Mouse (Mus musculus) heart, embryonic 16.5 days (tissue): ENCODE measurements at regions not wholly inside any gene's neighbourhood (a gene's known extent, or its start where the extent isn't known, plus 50 kb on each side); places are given as distances from the start of the nearest gene placed in this dataset.

Source experiments
- ATAC-seq: fragments of 200-750 bp; cut with Nextera tagmentation; replicated peaks from 2 replicates; pipeline ENCODE4 v1.8.0; 2017; ENCODE audit warnings: moderate number of reproducible peaks; ENCODE audit not compliant: insufficient read depth, low FRiP score; ENCODE audit errors: extremely low read depth
- H3K27ac ChIP-seq: fragments of 300-500 bp; sonication (generic); 2 replicates; pipeline ENCODE4 v1.5.1; 2014; ENCODE audit warnings: mild to moderate bottlenecking, low read length, control low read depth, moderate library complexity
- H3K27me3 ChIP-seq: fragments of 300-500 bp; sonication (generic); 2 replicates; pipeline ENCODE4 v1.6.1; 2014; ENCODE audit warnings: low read length, mixed read lengths; ENCODE audit not compliant: control insufficient read depth, insufficient read depth
- H3K36me3 ChIP-seq: fragments of 300-500 bp; sonication (generic); 2 replicates; pipeline ENCODE4 v1.6.1; 2014; ENCODE audit not compliant: control insufficient read depth, insufficient read depth
- H3K4me1 ChIP-seq: fragments of 300-500 bp; sonication (generic); 2 replicates; pipeline ENCODE4 v1.6.1; 2014; ENCODE audit warnings: low read length, mixed read lengths; ENCODE audit not compliant: control insufficient read depth, insufficient read depth
- H3K4me2 ChIP-seq: fragments of 300-500 bp; sonication (generic); 2 replicates; pipeline ENCODE4 v1.6.1; 2014; ENCODE audit warnings: low read depth, mild to moderate bottlenecking, control low read depth, low read length
- H3K4me3 ChIP-seq: fragments of 300-500 bp; sonication (generic); 2 replicates; pipeline ENCODE4 v1.5.1; 2014; ENCODE audit warnings: mild to moderate bottlenecking, control low read depth, low read length
- H3K9ac ChIP-seq: fragments of 300-500 bp; sonication (generic); 2 replicates; pipeline ENCODE4 v1.6.1; 2014; ENCODE audit warnings: low read length, control low read depth
- H3K9me3 ChIP-seq: fragments of 300-500 bp; sonication (generic); replicated peaks from 2 replicates; pipeline ENCODE4 v1.6.1; 2016; ENCODE audit warnings: low read length; ENCODE audit not compliant: control insufficient read depth
- WGBS: fragments of 180-500 bp; shearing (Covaris S2); extraction: QIAGEN DNeasy Blood & Tissue Kit; methylation state at CpG from one replicate; pipeline ENCODE4 v1.1.7; 2014; 5-methylcytosine and 5-hydroxymethylcytosine counted together

GRCm38 (mm10) chr17:4296521-4297155 lies 600.6 kb upstream of the Nox3 start:
- Histone ChIP-seq H3K27me3 (no peaks in the 10 kb centered on the region), H3K27ac (no peak overlapping the region), H3K9ac (no peak overlapping the region), H3K36me3 (no peaks in the 10 kb centered on the region), H3K9me3 (no peaks in the 10 kb centered on the region), H3K4me2 (no peak overlapping the region), H3K4me1 (peaks cover 2% of the 10 kb centered on the region; the same call in 1 of the 2 replicates), H3K4me3 (no peak overlapping the region)
- ATAC-seq, result no peak
- WGBS, result 68% methylated on average over 6 of the region's 6 CpGs

DNA sequence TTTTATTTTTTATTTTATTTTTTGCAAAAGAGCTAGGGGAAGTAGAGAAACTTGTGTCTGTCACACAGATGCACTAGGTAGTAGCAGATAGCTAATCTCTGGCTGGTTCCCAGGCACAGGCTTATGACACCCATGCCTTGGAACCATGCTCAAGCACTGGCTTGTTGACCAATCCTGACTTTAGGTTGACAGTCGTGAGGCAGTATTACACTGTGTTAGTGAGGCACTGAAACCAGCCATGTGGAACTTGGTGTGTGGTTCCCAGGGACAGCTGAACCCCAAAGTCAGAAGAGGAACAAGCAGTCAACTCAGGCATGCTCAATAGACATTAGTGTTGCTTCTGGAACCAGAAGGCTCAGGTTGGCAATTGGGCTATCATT lies 601.1 kb upstream of the Nox3 start:
- ATAC-seq, result no peak
- no peak overlapping the region for H3K4me3 ChIP-seq
- H3K4me1 ChIP-seq, result peaks cover 2% of the 10 kb centered on the region; the same call in 1 of the 2 replicates
- H3K4me2 ChIP-seq, result no peak overlapping the region
- H3K9ac ChIP-seq, result no peak overlapping the region
- 66% methylated on average over 1 of the region's 1 CpGs for WGBS
- no peaks in the 10 kb centered on the region for H3K36me3 ChIP-seq
- no peaks in the 10 kb centered on the region for H3K9me3 ChIP-seq
- H3K27me3 ChIP-seq, result no peaks in the 10 kb centered on the region
- H3K27ac ChIP-seq, result no peak overlapping the region

DNA sequence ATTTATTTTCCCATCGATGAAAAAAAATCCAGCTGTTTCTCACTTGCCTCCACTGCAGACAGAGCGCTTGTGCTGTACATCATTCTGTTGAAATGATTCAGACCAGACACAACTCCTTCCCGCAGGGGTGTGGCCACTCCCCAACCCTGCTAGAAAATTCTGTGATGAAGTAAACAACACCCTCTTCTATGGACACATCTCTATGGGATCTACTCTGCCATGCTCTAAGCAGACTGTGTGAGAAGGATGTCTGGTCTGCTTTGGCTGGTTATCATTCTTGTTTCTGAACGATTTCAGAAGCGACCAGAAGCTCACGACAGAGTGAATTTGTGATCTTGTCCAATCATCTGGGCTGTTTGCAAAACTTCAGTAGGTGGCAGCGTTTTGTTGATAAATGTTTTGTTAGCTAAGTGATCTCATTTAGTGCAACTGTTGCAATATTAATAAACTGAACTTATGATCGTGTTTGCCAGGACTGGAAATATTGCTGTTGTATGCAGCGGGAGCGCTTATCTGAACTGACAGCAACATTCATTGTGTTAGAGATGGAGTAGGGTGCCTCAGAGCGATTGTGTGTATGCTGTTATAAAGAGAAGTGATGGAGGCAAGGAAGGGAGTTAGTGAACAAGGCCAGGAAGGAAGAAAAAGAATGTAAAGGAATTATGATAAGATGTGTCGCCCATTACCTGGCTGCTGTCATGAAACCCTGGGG lies 605.2 kb upstream of the Nox3 start:
- Histone ChIP-seq H3K4me1 (peaks cover 2% of the 10 kb centered on the region; the same call in 1 of the 2 replicates), H3K9ac (no peak overlapping the region), H3K27ac (no peak overlapping the region), H3K27me3 (no peaks in the 10 kb centered on the region), H3K9me3 (no peaks in the 10 kb centered on the region), H3K4me2 (no peak overlapping the region), H3K36me3 (no peaks in the 10 kb centered on the region), H3K4me3 (no peak overlapping the region)
- ATAC-seq, result no peak
- 64% methylated on average over 12 of the region's 12 CpGs for WGBS

GRCm38 (mm10) chr17:4311785-4312379 lies 615.8 kb upstream of the Nox3 start:
- Histone ChIP-seq H3K36me3 (no peaks in the 10 kb centered on the region), H3K4me3 (no peak overlapping the region), H3K27me3 (no peaks in the 10 kb centered on the region), H3K4me1 (no peaks in the 10 kb centered on the region), H3K4me2 (no peak overlapping the region), H3K9me3 (no peaks in the 10 kb centered on the region), H3K27ac (no peak overlapping the region), H3K9ac (no peak overlapping the region)
- ATAC-seq, result no peak
- WGBS, result 55% methylated on average over 4 of the region's 4 CpGs

DNA sequence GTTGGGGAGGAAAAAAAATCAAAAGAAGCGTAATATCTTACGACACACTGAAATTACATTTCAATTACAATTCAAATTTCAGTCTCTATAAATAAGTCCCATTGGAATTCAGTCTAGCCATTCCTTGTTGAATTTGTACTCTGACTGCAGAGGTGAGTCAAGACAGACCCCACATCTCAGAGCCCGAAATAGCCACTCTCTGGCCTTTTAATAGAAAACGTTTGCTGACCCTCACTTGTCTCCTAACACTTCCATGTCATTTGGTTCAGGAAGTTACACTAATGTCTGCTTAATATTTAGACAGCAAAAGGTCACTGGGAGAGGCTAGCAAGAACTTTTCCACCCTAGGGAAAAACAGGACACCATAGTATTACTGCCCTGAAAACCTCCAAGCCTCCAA lies 623.1 kb upstream of the Nox3 start:
- H3K9me3 ChIP-seq, result no peaks in the 10 kb centered on the region
- H3K9ac ChIP-seq, result no peak overlapping the region
- no peak overlapping the region for H3K4me2 ChIP-seq
- no peak overlapping the region for H3K4me3 ChIP-seq
- ATAC-seq, result no peak
- peaks cover 5% of the 10 kb centered on the region; the same call in 1 of the 2 replicates for H3K4me1 ChIP-seq
- no peaks in the 10 kb centered on the region for H3K27me3 ChIP-seq
- 35% methylated on average over 4 of the region's 4 CpGs for WGBS
- no peaks in the 10 kb centered on the region for H3K36me3 ChIP-seq
- no peak overlapping the region for H3K27ac ChIP-seq

GRCm38 (mm10) chr17:4328810-4329209 lies 632.7 kb upstream of the Nox3 start:
- 78% methylated on average over 1 of the region's 1 CpGs for WGBS
- Histone ChIP-seq H3K9me3 (no peaks in the 10 kb centered on the region), H3K27me3 (no peaks in the 10 kb centered on the region), H3K4me3 (no peak overlapping the region), H3K36me3 (no peaks in the 10 kb centered on the region), H3K9ac (no peak overlapping the region), H3K4me1 (no peaks in the 10 kb centered on the region), H3K4me2 (no peak overlapping the region), H3K27ac (no peak overlapping the region)
- no peak for ATAC-seq

DNA sequence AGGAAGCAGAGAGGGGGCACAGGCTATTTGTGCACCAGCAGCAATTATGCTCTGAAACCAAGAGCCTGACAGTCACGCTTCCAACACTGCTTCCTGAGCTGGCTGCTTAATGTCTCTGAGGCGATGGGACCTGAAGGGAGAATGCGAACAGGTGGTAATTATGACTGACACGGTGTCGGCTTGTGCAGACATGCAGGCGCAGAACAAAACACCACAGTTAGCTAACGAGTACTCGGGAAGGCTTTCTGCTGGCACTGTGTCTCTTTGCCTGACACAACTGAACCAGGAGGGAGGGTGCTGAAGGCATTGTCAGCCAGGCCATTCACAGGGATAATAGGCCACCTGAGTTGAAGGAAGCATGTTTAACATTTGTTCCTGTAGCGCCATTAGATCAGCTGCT lies 635.6 kb upstream of the Nox3 start:
- Histone ChIP-seq H3K4me2 (no peak overlapping the region), H3K27me3 (no peaks in the 10 kb centered on the region), H3K36me3 (no peaks in the 10 kb centered on the region), H3K4me1 (no peaks in the 10 kb centered on the region), H3K4me3 (no peak overlapping the region), H3K27ac (no peak overlapping the region), H3K9me3 (no peaks in the 10 kb centered on the region), H3K9ac (no peak overlapping the region)
- 72% methylated on average over 9 of the region's 9 CpGs for whole genome bisulfite sequencing
- ATAC-seq, result no peak

DNA sequence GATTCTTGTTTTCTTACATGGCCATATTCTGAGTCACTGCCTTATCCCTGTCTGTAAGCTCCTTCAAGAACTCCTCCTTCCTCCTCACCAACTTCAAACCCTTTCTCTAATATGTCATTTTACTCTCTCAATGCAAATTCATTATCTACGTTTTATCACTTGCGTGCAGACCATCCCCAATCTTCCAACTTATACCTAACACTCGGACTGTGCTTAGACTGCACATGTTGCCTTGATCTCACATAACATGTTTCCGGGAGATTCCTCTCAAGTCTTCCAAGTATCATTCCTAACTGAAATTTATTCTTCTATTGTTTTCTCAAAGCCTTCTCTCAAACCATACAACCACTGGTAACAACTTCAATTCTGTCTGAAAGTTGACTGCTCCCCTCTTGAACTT lies 637.0 kb upstream of the Nox3 start:
- Histone ChIP-seq H3K27ac (no peak overlapping the region), H3K27me3 (no peaks in the 10 kb centered on the region), H3K36me3 (no peaks in the 10 kb centered on the region), H3K4me1 (no peaks in the 10 kb centered on the region), H3K9me3 (no peaks in the 10 kb centered on the region), H3K4me3 (no peak overlapping the region), H3K4me2 (no peak overlapping the region), H3K9ac (no peak overlapping the region)
- WGBS, result 85% methylated on average over 4 of the region's 4 CpGs
- no peak for ATAC-seq

DNA sequence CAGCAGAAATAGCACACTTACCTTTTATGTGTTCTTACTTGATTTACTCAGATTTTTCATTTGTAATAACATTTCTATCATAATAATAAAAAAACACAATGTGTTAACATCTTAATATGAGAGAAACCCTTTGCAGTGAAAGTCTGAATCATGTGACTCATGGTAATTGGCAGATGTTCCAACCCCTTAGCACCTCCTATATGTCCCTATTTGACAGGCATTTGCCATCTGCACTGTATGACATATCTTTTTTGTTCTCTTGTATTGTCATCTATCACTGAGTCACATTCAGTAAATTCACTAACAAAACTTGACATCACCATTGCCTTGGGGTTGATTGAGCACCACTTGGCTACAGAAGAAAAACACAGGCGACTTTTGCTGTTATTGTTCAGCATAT lies 641.1 kb upstream of the Arid1b start:
- 45% methylated on average over 1 of the region's 1 CpGs for WGBS

More for the DNA sequence above, 641.1 kb upstream of the Arid1b start:
- H3K4me2 ChIP-seq, result no peak overlapping the region
- no peaks in the 10 kb centered on the region for H3K36me3 ChIP-seq
- no peaks in the 10 kb centered on the region for H3K9me3 ChIP-seq
- no peak overlapping the region for H3K27ac ChIP-seq
- H3K4me3 ChIP-seq, result no peak overlapping the region
- H3K27me3 ChIP-seq, result no peaks in the 10 kb centered on the region
- H3K4me1 ChIP-seq, result no peaks in the 10 kb centered on the region
- ATAC-seq, result no peak
- no peak overlapping the region for H3K9ac ChIP-seq
